Mouse (Mus musculus): ENCODE results near the gene Rpap3. TPM values are rescaled to one million over a fixed set of nuclear protein-coding genes. Genes with fewer than 3 reads are reported as not detected.

Rpap3 gene
- 18.4 and 22.4 TPM in 2 replicates for polyA plus RNA-seq (2011; ENCODE audit: insufficient read length, low read depth, missing spikeins)

DNA sequence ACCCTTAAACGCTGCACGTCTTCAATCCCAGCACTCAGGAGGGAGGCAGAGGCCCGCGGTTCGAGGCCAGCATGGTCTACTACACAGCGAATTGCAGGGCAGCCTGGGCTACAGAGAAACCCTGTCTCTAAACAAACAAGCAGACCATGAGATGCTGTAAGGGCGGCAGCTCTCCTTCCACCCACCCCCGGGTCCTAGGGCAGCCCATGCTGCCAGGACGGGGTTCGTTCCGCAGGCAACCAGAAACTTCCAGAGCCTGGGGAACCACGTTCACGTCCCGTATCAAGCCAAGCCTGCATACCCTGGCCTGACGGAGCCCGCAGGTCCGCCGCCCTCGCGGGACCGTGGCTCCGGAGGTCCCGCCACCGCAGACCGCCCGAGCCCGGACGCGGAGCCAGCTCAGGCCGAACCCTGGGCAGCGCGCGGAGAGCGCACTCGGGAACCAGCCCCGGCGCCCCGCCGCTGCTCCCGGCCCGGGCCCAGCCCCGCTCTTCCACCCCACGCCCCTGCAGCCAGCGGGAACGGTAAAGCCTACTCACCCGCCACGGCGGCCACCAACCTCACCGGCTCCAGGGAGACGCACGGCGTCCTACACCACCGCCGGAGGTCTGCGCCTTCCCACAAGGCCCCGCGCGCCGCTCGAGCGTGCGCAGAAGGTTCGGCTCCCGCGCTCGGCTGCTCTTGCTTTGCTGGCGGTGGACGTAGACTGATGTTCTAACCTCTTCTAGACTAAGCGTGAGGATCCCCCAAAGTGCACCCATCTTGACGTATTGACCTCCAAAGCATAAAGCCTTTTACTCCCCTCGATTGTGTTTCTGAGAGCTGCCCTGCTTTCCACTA lies at the start of gene Rpap3:
Gene Rpap3 (minus strand): TSS at position 615 of the 840 bp plus-strand sequence.
- no peaks in the 10 kb centered on the region for H3K4me1 ChIP-seq (ENCODE audit: control insufficient read depth, insufficient read depth, low read length)
- no peak within 1 kb of the TSS for H3K27ac ChIP-seq (ENCODE audit: insufficient read depth, low read length)
- peak within 1 kb of the TSS; percentile 87 for H3K4me3 ChIP-seq (ENCODE audit: insufficient read depth, low read length)
- TF ChIP-seq CTCF (IDR thresholded peaks at IDR 0.05; ENCODE audit: borderline replicate concordance, insufficient read depth, low read length) (no peak), POLR2A (IDR thresholded peaks at IDR 0.05; ENCODE audit: low read depth, low read length) (peak; percentile 90)

DNA sequence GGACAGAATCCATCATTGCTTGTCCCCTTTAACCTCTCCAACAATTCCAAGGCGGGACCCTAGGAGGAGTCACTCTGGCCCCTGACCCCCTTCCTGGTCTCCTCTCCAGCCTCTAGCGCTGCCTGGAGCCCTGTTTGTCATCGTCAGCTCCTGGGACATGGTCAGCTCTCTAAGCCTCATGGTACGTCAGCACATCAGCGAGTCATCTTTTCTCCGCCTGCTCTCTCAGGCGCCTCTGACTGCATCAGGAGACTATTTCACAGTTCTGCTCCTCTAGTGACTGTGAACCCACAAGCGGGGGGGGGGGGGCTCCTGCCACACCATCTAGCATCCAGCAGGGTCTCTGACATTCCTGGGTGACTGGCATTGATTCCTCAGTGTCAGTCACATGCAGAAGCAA lies 49.7 kb upstream of the Rpap3 start:
- H3K4me3 ChIP-seq (ENCODE audit: insufficient read depth, low read length): no peak overlapping the region
- TF ChIP-seq POLR2A (IDR thresholded peaks at IDR 0.05; ENCODE audit: low read depth, low read length) (no peak), CTCF (IDR thresholded peaks at IDR 0.05; ENCODE audit: borderline replicate concordance, insufficient read depth, low read length) (no peak)
- peaks cover 8% of the 10 kb centered on the region for H3K4me1 ChIP-seq (ENCODE audit: control insufficient read depth, insufficient read depth, low read length)
- H3K27ac ChIP-seq (ENCODE audit: insufficient read depth, low read length): no peak overlapping the region; the same call in 1 of the 2 replicates

- TF ChIP-seq CTCF (IDR thresholded peaks at IDR 0.05; ENCODE audit: borderline replicate concordance, insufficient read depth, low read length) (no peak), POLR2A (IDR thresholded peaks at IDR 0.05; ENCODE audit: low read depth, low read length) (no peak)
- Histone ChIP-seq H3K4me1 (ENCODE audit: control insufficient read depth, insufficient read depth, low read length) (peaks cover 8% of the 10 kb centered on the region), H3K27ac (ENCODE audit: insufficient read depth, low read length) (no peak overlapping the region), H3K4me3 (ENCODE audit: insufficient read depth, low read length) (no peak overlapping the region)
These were observed 48.9 kb upstream of the Rpap3 start for GRCm38 (mm10) chr15:97754476-97754875.

- peaks cover 8% of the 10 kb centered on the region for H3K4me1 ChIP-seq (ENCODE audit: control insufficient read depth, insufficient read depth, low read length)
- no peak overlapping the region for H3K4me3 ChIP-seq (ENCODE audit: insufficient read depth, low read length)
- H3K27ac ChIP-seq (ENCODE audit: insufficient read depth, low read length): no peak overlapping the region
- TF ChIP-seq CTCF (IDR thresholded peaks at IDR 0.05; ENCODE audit: borderline replicate concordance, insufficient read depth, low read length) (no peak), POLR2A (IDR thresholded peaks at IDR 0.05; ENCODE audit: low read depth, low read length) (no peak)
These were observed 46.9 kb upstream of the Rpap3 start for GRCm38 (mm10) chr15:97752491-97752890.

DNA sequence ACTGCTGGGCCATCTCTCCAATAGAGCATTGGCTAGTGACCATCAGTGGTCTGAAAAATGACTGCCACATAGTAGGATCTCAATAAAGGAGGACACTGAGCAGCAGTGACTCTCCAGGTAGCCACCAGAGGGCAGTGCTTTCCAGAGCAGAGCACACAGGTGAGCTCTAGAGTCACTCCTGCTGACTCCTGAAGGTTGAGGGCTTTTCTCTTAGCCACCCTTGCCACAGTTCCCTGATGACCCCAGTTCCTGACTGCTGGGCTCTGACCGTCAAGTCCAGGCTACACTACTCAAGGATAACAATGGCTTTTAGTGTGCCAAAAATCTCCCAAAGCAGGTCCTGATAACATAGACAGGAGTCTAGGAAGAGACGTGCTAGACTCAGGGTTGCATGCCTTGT lies 46.1 kb upstream of the Rpap3 start:
- TF ChIP-seq POLR2A (IDR thresholded peaks at IDR 0.05; ENCODE audit: low read depth, low read length) (no peak), CTCF (IDR thresholded peaks at IDR 0.05; ENCODE audit: borderline replicate concordance, insufficient read depth, low read length) (no peak)
- Histone ChIP-seq H3K4me3 (ENCODE audit: insufficient read depth, low read length) (no peak overlapping the region), H3K27ac (ENCODE audit: insufficient read depth, low read length) (no peak overlapping the region), H3K4me1 (ENCODE audit: control insufficient read depth, insufficient read depth, low read length) (peaks cover 8% of the 10 kb centered on the region)

- Histone ChIP-seq H3K4me3 (ENCODE audit: insufficient read depth, low read length) (no peak overlapping the region), H3K27ac (ENCODE audit: insufficient read depth, low read length) (no peak overlapping the region), H3K4me1 (ENCODE audit: control insufficient read depth, insufficient read depth, low read length) (peaks cover 6% of the 10 kb centered on the region)
- TF ChIP-seq POLR2A (IDR thresholded peaks at IDR 0.05; ENCODE audit: low read depth, low read length) (no peak), CTCF (IDR thresholded peaks at IDR 0.05; ENCODE audit: borderline replicate concordance, insufficient read depth, low read length) (no peak)
These were observed 45.1 kb upstream of the Rpap3 start for GRCm38 (mm10) chr15:97750697-97751096.

DNA sequence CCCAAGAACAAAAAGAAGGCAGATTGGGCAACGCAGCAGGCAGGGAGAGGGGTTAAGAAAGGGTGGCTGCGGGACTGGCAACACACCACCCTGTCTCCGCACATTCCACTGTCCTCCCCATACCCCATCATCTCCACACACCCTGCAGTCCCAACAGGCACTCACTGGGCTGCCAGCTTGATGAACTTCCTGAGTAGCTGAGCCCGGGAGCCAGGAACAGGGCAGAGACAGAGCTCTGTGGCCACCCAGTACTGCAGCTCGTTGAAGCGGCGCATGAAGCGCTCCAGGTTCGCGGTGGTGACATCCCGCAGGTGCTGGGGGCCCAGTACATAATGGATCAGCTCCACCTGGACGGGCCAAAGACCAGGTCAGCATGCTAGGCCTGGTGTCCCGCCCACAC lies 44.2 kb upstream of the Rpap3 start:
- Histone ChIP-seq H3K4me3 (ENCODE audit: insufficient read depth, low read length) (no peak overlapping the region), H3K27ac (ENCODE audit: insufficient read depth, low read length) (no peak overlapping the region), H3K4me1 (ENCODE audit: control insufficient read depth, insufficient read depth, low read length) (peaks cover 4% of the 10 kb centered on the region; the same call in 1 of the 2 replicates)
- TF ChIP-seq CTCF (IDR thresholded peaks at IDR 0.05; ENCODE audit: borderline replicate concordance, insufficient read depth, low read length) (no peak), POLR2A (IDR thresholded peaks at IDR 0.05; ENCODE audit: low read depth, low read length) (no peak)

DNA sequence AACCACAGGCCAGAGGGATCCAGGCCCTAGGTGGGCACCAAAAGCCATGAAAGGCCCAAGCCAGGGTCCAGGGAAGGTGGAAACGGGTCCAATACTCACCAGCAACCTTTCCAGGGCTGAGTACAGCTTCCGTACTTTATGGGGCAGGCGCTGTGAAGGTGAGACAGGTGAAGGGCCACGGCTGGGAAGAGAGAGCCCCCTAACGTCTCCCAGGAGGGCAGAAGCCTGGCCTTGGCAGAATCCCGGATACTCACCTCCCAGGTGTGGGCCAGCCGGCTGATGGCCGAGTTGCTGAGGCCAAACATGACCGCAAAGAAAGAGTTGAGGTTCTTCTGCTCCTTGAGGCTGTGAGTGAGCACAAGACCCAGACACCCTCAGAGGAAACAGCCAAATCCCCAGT lies 43.8 kb upstream of the Rpap3 start:
- peaks cover 4% of the 10 kb centered on the region; the same call in 1 of the 2 replicates for H3K4me1 ChIP-seq (ENCODE audit: control insufficient read depth, insufficient read depth, low read length)
- TF ChIP-seq POLR2A (IDR thresholded peaks at IDR 0.05; ENCODE audit: low read depth, low read length) (no peak), CTCF (IDR thresholded peaks at IDR 0.05; ENCODE audit: borderline replicate concordance, insufficient read depth, low read length) (no peak)
- H3K4me3 ChIP-seq (ENCODE audit: insufficient read depth, low read length): no peak overlapping the region
- H3K27ac ChIP-seq (ENCODE audit: insufficient read depth, low read length): no peak overlapping the region

DNA sequence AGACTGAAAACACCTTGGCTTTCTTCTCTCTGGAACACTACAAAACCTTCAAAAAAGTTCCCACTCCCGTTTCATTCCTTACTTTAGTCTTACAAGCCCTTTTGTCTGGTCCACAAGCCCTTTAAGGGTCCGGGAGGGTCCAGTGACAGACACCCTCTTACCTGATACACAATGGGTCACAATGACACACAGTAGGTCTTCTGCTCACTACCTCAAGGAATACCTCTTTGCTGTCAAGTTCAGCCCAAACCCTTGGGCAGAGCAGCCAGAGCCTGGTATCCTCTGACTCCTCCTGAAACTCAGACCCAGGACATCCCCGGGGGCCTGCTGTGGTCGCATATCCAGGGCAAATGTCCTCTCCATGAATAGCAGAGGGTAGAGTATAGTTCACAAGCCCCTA lies 43.3 kb upstream of the Rpap3 start:
- no peak for TF ChIP-seq CTCF (IDR thresholded peaks at IDR 0.05; ENCODE audit: borderline replicate concordance, insufficient read depth, low read length)
- TF ChIP-seq POLR2A (IDR thresholded peaks at IDR 0.05; ENCODE audit: low read depth, low read length): no peak
- Histone ChIP-seq H3K4me1 (ENCODE audit: control insufficient read depth, insufficient read depth, low read length) (peaks cover 4% of the 10 kb centered on the region; the same call in 1 of the 2 replicates), H3K4me3 (ENCODE audit: insufficient read depth, low read length) (no peak overlapping the region), H3K27ac (ENCODE audit: insufficient read depth, low read length) (no peak overlapping the region)

DNA sequence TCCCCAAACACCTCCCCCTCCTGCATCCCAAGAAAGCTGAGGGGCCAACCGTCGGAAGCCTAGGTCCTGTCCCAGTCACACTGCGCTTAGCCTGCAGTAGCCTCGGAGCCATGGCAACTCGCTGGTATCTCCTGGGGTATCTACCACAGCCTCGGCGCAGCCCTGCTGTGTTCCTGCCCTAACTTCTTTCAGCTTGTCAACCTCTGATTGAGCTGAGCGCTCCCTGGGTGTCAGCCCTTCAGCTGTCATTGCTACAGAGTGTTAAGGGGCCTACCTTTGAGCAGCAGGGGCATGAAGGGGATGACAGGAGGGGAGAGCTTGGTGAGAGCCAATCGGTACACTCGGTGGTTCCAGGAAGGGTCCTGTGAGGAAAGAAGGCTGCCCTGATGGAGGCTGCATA lies 42.7 kb upstream of the Rpap3 start:
- TF ChIP-seq POLR2A (IDR thresholded peaks at IDR 0.05; ENCODE audit: low read depth, low read length) (no peak), CTCF (IDR thresholded peaks at IDR 0.05; ENCODE audit: borderline replicate concordance, insufficient read depth, low read length) (no peak)
- no peak overlapping the region for H3K27ac ChIP-seq (ENCODE audit: insufficient read depth, low read length)
- no peak overlapping the region for H3K4me3 ChIP-seq (ENCODE audit: insufficient read depth, low read length)
- H3K4me1 ChIP-seq (ENCODE audit: control insufficient read depth, insufficient read depth, low read length): peaks cover 4% of the 10 kb centered on the region; the same call in 1 of the 2 replicates
